Mouse (Mus musculus) neural tube, embryonic 11.5 days (tissue): Measurements from ENCODE around the gene Rer1. TPM values are rescaled to one million over a fixed set of nuclear protein-coding genes. Genes with fewer than 3 reads are reported as not detected.

Experiments used
- ATAC-seq: fragments of 200-750 bp; cut with Nextera tagmentation; 2 replicates; pipeline ENCODE4 v1.8.0; 2017; ENCODE audit warnings: moderate number of reproducible peaks, mild to moderate bottlenecking, moderate TSS enrichment, moderate library complexity; ENCODE audit not compliant: insufficient read depth, low FRiP score, low TSS enrichment
- DNase-seq: peaks from one replicate; pipeline ENCODE4 v3.0.0-alpha.2; 2015; ENCODE audit warnings: low spot score
- H3K27ac ChIP-seq: fragments of 300-500 bp; sonication (generic); 2 replicates; pipeline ENCODE4 v1.5.1; 2014; ENCODE audit warnings: low read depth, mild to moderate bottlenecking, low read length
- H3K27me3 ChIP-seq: fragments of 300-500 bp; sonication (generic); 2 replicates; pipeline ENCODE4 v1.6.1; 2014; ENCODE audit warnings: mild to moderate bottlenecking, low read length, mixed read lengths; ENCODE audit not compliant: control insufficient read depth, insufficient read depth
- H3K36me3 ChIP-seq: fragments of 300-500 bp; sonication (generic); 2 replicates; pipeline ENCODE4 v1.6.1; 2014; ENCODE audit warnings: mild to moderate bottlenecking, low read length, moderate library complexity, mixed read lengths; ENCODE audit not compliant: control insufficient read depth, insufficient read depth
- H3K4me1 ChIP-seq: fragments of 300-500 bp; sonication (generic); 2 replicates; pipeline ENCODE4 v1.6.1; 2014; ENCODE audit warnings: low read length, mixed read lengths; ENCODE audit not compliant: control insufficient read depth, insufficient read depth
- H3K4me2 ChIP-seq: fragments of 300-500 bp; sonication (generic); 2 replicates; pipeline ENCODE4 v1.6.1; 2014; ENCODE audit warnings: low read depth, mild to moderate bottlenecking, moderate library complexity
- H3K4me3 ChIP-seq: fragments of 300-500 bp; sonication (generic); 2 replicates; pipeline ENCODE4 v1.5.1; 2014; ENCODE audit warnings: low read depth, low read length
- H3K9ac ChIP-seq: fragments of 300-500 bp; sonication (generic); 2 replicates; pipeline ENCODE4 v1.6.1; 2014; ENCODE audit warnings: mild to moderate bottlenecking, low read length
- H3K9me3 ChIP-seq: fragments of 300-500 bp; sonication (generic); 2 replicates; pipeline ENCODE4 v1.6.1; 2016; ENCODE audit warnings: low read length; ENCODE audit not compliant: control insufficient read depth
- WGBS: fragments of 180-500 bp; shearing (Covaris S2); extraction: QIAGEN DNeasy Blood & Tissue Kit; methylation state at CpG from one replicate; pipeline ENCODE4 v1.1.7; 2014; 5-methylcytosine and 5-hydroxymethylcytosine counted together
- polyA plus RNA-seq: library from polyadenylated mRNA; unstranded; fragments of >200 nt; fragmentation: Nextera tagmentation; extraction: Ambion mirVana; gene quantifications from 2 replicates; pipeline ENCODE4 v1.2.1, GENCODE M21; 2014

Gene Rer1
- polyA plus RNA-seq, 1 experiment from 2014 or later: 145 TPM

GRCm38 (mm10) chr4:155126602-155127372 is 40.6 kb upstream of the Rer1 start:
- Histone ChIP-seq H3K27me3 (no peaks in the 10 kb centered on the region), H3K9me3 (no peaks in the 10 kb centered on the region), H3K9ac (no peak overlapping the region), H3K27ac (no peak overlapping the region), H3K4me1 (peaks cover 13% of the 10 kb centered on the region), H3K4me2 (no peak overlapping the region), H3K36me3 (no peaks in the 10 kb centered on the region), H3K4me3 (no peak overlapping the region)
- ATAC-seq (no peak), DNase-seq (no peak)
- 71% methylated on average over 7 of the region's 7 CpGs for WGBS

- no peak for ATAC-seq
- Histone ChIP-seq H3K4me1 (peaks cover 13% of the 10 kb centered on the region), H3K27ac (no peak overlapping the region), H3K9ac (no peak overlapping the region), H3K36me3 (no peaks in the 10 kb centered on the region), H3K27me3 (no peaks in the 10 kb centered on the region), H3K4me3 (no peak overlapping the region), H3K4me2 (no peak overlapping the region), H3K9me3 (no peaks in the 10 kb centered on the region)
- WGBS: 86% methylated on average over 5 of the region's 5 CpGs
- DNase-seq: no peak
These were observed 40.0 kb upstream of the Rer1 start for GRCm38 (mm10) chr4:155126194-155126593.

GRCm38 (mm10) chr4:155125310-155125709 is 39.1 kb upstream of the Rer1 start:
- 65% methylated on average over 7 of the region's 7 CpGs for WGBS
- Histone ChIP-seq H3K36me3 (no peaks in the 10 kb centered on the region), H3K4me2 (no peak overlapping the region), H3K9me3 (no peaks in the 10 kb centered on the region), H3K4me1 (peaks cover 13% of the 10 kb centered on the region), H3K27me3 (no peaks in the 10 kb centered on the region), H3K27ac (no peak overlapping the region), H3K9ac (no peak overlapping the region), H3K4me3 (no peak overlapping the region)
- no peak for ATAC-seq
- no peak for DNase-seq

GRCm38 (mm10) chr4:155123868-155124534 is 37.8 kb upstream of the Rer1 start:
- WGBS: 81% methylated on average over 9 of the region's 9 CpGs
- H3K4me1 ChIP-seq: peaks cover 13% of the 10 kb centered on the region
- H3K4me2 ChIP-seq: no peak overlapping the region
- H3K9me3 ChIP-seq: no peaks in the 10 kb centered on the region
- no peak for DNase-seq
- ATAC-seq: no peak
- no peaks in the 10 kb centered on the region for H3K27me3 ChIP-seq
- H3K4me3 ChIP-seq: no peak overlapping the region
- no peaks in the 10 kb centered on the region for H3K36me3 ChIP-seq
- H3K27ac ChIP-seq: no peak overlapping the region
- H3K9ac ChIP-seq: no peak overlapping the region

GRCm38 (mm10) chr4:155122444-155123040 is 36.4 kb upstream of the Rer1 start:
- WGBS: 42% methylated on average over 16 of the region's 16 CpGs
- Histone ChIP-seq H3K9me3 (no peaks in the 10 kb centered on the region), H3K4me1 (peaks cover 13% of the 10 kb centered on the region), H3K36me3 (no peaks in the 10 kb centered on the region), H3K9ac (no peak overlapping the region; the same call in 1 of the 2 replicates), H3K27me3 (no peaks in the 10 kb centered on the region), H3K4me2 (no peak overlapping the region), H3K4me3 (no peak overlapping the region), H3K27ac (0 out of 2 replicates have a peak overlapping the region, but pooled peaks have one; percentile 54)
- ATAC-seq: peak; percentile 29; the same call in 1 of the 2 replicates
- peak; percentile 64 for DNase-seq

GRCm38 (mm10) chr4:155121915-155122443 is 35.8 kb upstream of the Rer1 start:
- no peak for DNase-seq
- ATAC-seq: no peak
- peaks cover 13% of the 10 kb centered on the region for H3K4me1 ChIP-seq
- no peak overlapping the region for H3K9ac ChIP-seq
- H3K27me3 ChIP-seq: no peaks in the 10 kb centered on the region
- 85% methylated on average over 6 of the region's 6 CpGs for WGBS
- H3K9me3 ChIP-seq: no peaks in the 10 kb centered on the region
- no peak overlapping the region for H3K4me2 ChIP-seq
- 0 out of 2 replicates have a peak overlapping the region, but pooled peaks have one; percentile 54 for H3K27ac ChIP-seq
- no peak overlapping the region for H3K4me3 ChIP-seq
- no peaks in the 10 kb centered on the region for H3K36me3 ChIP-seq

GRCm38 (mm10) chr4:155121222-155121621 is 35.0 kb upstream of the Rer1 start:
- 90% methylated on average over 6 of the region's 6 CpGs for WGBS

GRCm38 (mm10) chr4:155120583-155120982 is 34.4 kb upstream of the Rer1 start:
- no peak for DNase-seq
- Histone ChIP-seq H3K27ac (no peak overlapping the region), H3K27me3 (no peaks in the 10 kb centered on the region), H3K36me3 (no peaks in the 10 kb centered on the region), H3K9me3 (no peaks in the 10 kb centered on the region), H3K4me3 (no peak overlapping the region), H3K4me1 (peaks cover 9% of the 10 kb centered on the region; the same call in 1 of the 2 replicates), H3K4me2 (no peak overlapping the region), H3K9ac (no peak overlapping the region)
- no peak for ATAC-seq
- WGBS: 63% methylated on average over 5 of the region's 5 CpGs

More at GRCm38 (mm10) chr4:155121222-155121621, 35.0 kb upstream of the Rer1 start:
- Histone ChIP-seq H3K27ac (no peak overlapping the region), H3K4me2 (no peak overlapping the region), H3K4me3 (no peak overlapping the region), H3K9ac (no peak overlapping the region), H3K4me1 (peaks cover 9% of the 10 kb centered on the region; the same call in 1 of the 2 replicates), H3K27me3 (no peaks in the 10 kb centered on the region), H3K36me3 (no peaks in the 10 kb centered on the region), H3K9me3 (no peaks in the 10 kb centered on the region)
- no peak for DNase-seq
- ATAC-seq: no peak
